Mouse (Mus musculus) forebrain, embryonic 16.5 days (tissue): ENCODE results near the gene Fam114a1. TPM values are rescaled to one million over a fixed set of nuclear protein-coding genes. Genes with fewer than 3 reads are reported as not detected.

Source experiments
- ATAC-seq: fragments of 200-750 bp; cut with Nextera tagmentation; 2 replicates; pipeline ENCODE4 v1.8.0; 2017; ENCODE audit warnings: mild to moderate bottlenecking, moderate library complexity
- H3K27ac ChIP-seq: fragments of 300-500 bp; sonication (generic); 2 replicates; pipeline ENCODE4 v1.5.1; 2014; ENCODE audit warnings: low read length, control low read depth
- H3K27me3 ChIP-seq: fragments of 300-500 bp; sonication (generic); replicated peaks from 2 replicates; pipeline ENCODE4 v1.6.1; 2014; ENCODE audit warnings: low read length; ENCODE audit not compliant: control insufficient read depth, insufficient read depth
- H3K36me3 ChIP-seq: fragments of 300-500 bp; sonication (generic); 2 replicates; pipeline ENCODE4 v1.6.1; 2014; ENCODE audit not compliant: control insufficient read depth, insufficient read depth
- H3K4me1 ChIP-seq: fragments of 300-500 bp; sonication (generic); replicated peaks from 2 replicates; pipeline ENCODE4 v1.6.1; 2014; ENCODE audit warnings: low read length; ENCODE audit not compliant: control insufficient read depth, insufficient read depth
- H3K4me2 ChIP-seq: fragments of 300-500 bp; sonication (generic); 2 replicates; pipeline ENCODE4 v1.6.1; 2014; ENCODE audit warnings: mild to moderate bottlenecking, low read length, control low read depth
- H3K4me3 ChIP-seq: fragments of 300-500 bp; sonication (generic); replicated peaks from 2 replicates; pipeline ENCODE4 v1.5.1; 2014; ENCODE audit warnings: mild to moderate bottlenecking, low read length, control low read depth
- H3K9ac ChIP-seq: fragments of 300-500 bp; sonication (generic); replicated peaks from 2 replicates; pipeline ENCODE4 v1.6.1; 2014; ENCODE audit warnings: low read depth, low read length, control low read depth
- H3K9me3 ChIP-seq: fragments of 300-500 bp; sonication (generic); 2 replicates; pipeline ENCODE4 v1.6.1; 2016; ENCODE audit warnings: low read length; ENCODE audit not compliant: control insufficient read depth
- WGBS: fragments of 180-500 bp; shearing (Covaris S2); extraction: QIAGEN DNeasy Blood & Tissue Kit; methylation state at CpG from one replicate; pipeline ENCODE4 v1.1.7; 2014; 5-methylcytosine and 5-hydroxymethylcytosine counted together
- polyA plus RNA-seq: library from polyadenylated mRNA; unstranded; fragments of >200 nt; fragmentation: Nextera tagmentation; extraction: Ambion mirVana; gene quantifications from 2 replicates; pipeline ENCODE4 v1.2.1, GENCODE M21; 2015

The Fam114a1 gene
- polyA plus RNA-seq, 1 experiment from 2014 or later: 6.7 TPM

DNA sequence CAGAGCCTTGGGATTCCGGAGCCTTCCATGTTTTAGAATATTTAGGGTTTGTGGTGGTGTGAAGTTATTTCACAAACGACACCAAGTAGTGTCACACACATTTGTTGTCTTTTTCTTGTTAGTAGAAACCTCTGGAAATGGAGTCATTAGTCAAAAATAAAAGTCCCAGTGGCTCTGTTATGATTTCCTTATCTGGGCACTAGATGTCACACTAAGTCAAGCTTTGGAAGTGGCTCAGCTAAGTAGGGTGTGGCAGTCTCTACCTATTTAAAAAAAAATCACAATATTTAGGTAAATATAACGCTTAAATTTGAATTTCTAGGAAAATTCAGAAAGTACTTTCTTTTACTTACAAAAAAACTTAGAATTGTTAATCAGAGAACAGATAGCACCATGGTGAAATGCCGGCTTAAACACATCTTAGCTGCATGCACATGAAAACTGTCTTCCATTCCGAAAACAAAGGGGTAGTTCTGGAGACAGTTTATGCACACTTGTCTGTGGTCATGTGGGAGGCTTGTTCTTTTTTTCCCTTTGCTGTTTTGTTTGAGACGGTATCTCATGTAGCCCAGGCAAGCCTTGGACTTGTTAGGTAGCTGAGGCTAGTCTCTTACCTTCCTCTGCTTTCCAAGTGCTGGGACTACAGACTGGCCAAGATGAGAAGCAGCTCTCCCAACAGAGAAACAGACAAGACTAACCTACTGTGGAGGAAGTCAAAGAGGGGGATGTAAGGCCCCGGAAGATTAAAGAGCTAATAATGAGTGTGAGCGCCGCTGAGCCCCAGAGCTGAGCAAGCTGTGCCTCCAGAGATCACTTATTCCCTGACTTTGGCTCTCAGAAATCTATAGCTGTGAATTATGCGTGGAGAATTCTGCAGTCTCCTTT lies 33.3 kb downstream of the Fam114a1 start:
- 39% methylated on average over 10 of the region's 10 CpGs for WGBS
- Histone ChIP-seq H3K9ac (0 out of 2 replicates have a peak overlapping the region, but pooled peaks have one; percentile 8), H3K27ac (peak overlapping the region; percentile 56; the same call in 1 of the 2 replicates), H3K4me2 (no peak overlapping the region; the same call in 1 of the 2 replicates), H3K4me3 (no peak overlapping the region), H3K9me3 (no peaks in the 10 kb centered on the region), H3K36me3 (no peaks in the 10 kb centered on the region), H3K4me1 (peaks cover 13% of the 10 kb centered on the region), H3K27me3 (no peaks in the 10 kb centered on the region)
- peak; percentile 82 for ATAC-seq

DNA sequence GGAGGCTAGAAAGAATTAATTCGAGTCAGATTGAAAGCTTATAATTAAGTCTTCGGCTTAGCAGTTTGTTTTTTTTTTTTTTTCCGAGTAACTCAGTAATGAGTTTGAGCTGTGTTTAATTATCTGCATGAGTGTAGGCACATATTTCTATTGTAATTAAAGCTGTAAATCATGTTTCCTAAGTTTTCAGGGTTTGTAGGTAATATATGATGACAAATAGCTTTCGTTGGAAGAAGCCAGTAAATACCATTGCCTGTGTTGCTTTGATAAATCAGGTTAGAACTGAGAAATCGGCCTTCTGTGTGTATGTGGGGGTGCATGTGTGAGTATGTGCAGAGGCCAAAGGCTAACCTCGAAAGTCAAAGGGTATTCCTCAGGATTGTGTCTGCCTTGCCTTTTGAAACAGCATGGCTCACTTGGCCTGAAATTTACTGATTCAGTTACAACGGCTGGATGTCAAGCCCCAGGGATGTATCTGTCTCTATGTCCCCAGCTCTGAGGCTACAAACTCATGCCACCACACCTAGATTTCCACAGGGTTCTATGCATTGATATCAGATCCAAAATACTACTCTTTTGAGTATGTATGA lies 34.2 kb downstream of the Fam114a1 start:
- WGBS: 43% methylated on average over 7 of the region's 7 CpGs
- peaks cover 15% of the 10 kb centered on the region for H3K4me1 ChIP-seq
- no peak overlapping the region for H3K4me2 ChIP-seq
- ATAC-seq: no peak
- no peak overlapping the region for H3K4me3 ChIP-seq
- no peaks in the 10 kb centered on the region for H3K36me3 ChIP-seq
- H3K27ac ChIP-seq: no peak overlapping the region
- H3K27me3 ChIP-seq: no peaks in the 10 kb centered on the region
- no peak overlapping the region for H3K9ac ChIP-seq
- H3K9me3 ChIP-seq: no peaks in the 10 kb centered on the region

DNA sequence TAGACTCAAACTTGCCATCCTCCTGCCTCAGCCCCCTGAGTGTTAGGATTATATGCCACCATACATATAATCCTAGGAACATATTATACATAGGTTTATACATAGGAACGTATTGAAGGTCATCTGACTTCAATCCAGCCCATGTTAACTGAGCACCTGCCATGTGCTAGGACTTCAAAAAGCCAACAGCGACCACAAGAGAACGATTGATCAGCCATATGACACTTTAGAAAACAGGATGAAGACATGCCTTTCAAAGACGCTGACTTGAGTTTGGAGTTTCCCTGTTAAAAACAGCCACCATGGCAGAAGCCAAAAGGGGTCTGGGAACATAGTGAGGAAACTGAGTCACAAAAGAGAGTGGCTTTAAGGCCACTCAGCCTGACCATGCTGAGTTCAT lies 35.4 kb downstream of the Fam114a1 start:
- Histone ChIP-seq H3K4me2 (no peak overlapping the region), H3K9ac (no peak overlapping the region), H3K4me1 (peaks cover 15% of the 10 kb centered on the region), H3K9me3 (no peaks in the 10 kb centered on the region), H3K27me3 (no peaks in the 10 kb centered on the region), H3K27ac (no peak overlapping the region), H3K36me3 (no peaks in the 10 kb centered on the region), H3K4me3 (no peak overlapping the region)
- 90% methylated on average over 4 of the region's 4 CpGs for WGBS
- ATAC-seq: no peak

DNA sequence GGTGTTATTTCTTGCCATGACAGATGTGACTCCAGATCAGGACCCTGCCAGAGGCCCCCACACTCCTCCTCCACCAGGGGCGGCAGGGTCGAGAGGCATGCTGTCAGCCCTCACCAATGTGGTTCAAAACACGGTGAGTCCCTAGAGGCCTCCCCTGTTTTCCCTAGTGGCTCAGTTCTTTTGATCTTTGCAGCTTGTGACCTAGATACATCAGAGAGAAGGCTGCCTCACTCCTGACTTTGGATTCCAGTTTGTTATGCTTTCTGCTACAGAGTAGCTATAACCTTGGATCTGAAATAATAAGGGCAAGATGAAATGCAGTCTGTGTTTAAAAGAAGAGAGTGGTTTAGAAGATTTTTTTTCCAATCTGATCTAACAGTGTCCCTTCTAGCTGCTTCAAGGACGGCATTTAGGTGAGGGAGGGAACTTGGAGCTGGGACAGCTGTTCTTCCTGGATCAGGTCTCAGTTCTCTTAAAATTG lies 36.2 kb downstream of the Fam114a1 start:
- Histone ChIP-seq H3K4me3 (no peak overlapping the region), H3K27me3 (no peaks in the 10 kb centered on the region), H3K4me1 (peaks cover 15% of the 10 kb centered on the region), H3K36me3 (no peaks in the 10 kb centered on the region), H3K27ac (no peak overlapping the region), H3K9ac (no peak overlapping the region), H3K9me3 (no peaks in the 10 kb centered on the region), H3K4me2 (no peak overlapping the region)
- WGBS: 44% methylated on average over 4 of the region's 4 CpGs
- no peak for ATAC-seq

DNA sequence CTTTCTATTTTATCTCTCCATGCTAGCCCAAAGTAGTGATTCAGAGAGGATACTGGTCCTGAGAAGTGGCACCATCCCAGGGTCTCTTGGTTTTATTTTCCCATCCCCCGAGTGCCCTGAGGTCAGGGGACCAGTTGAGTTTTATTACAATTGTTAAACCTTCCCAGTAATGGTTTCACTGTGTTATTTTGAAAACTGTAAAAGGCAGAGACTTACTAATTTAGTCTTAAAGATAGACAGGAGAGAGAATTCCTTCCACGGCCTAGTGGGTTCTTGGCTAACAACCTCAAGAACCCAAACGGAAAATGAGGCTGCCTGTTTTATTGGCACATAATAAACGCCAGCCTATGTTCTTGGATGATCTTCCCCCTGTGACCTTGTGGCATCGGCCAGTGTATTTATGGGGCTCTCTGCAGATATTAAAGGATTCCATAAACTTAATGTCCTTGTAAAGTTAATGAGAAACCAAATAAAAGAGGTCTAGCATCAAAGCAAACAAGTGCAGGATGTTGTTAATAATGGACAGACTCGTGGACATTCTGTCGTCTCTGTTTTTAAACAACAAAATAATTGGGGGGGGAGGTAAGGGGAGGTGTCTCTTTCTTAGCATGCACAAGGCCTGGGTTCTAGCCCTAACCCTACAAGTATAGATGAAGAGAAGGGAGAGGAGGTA lies 42.2 kb downstream of the Fam114a1 start:
- 68% methylated on average over 7 of the region's 7 CpGs for WGBS

DNA sequence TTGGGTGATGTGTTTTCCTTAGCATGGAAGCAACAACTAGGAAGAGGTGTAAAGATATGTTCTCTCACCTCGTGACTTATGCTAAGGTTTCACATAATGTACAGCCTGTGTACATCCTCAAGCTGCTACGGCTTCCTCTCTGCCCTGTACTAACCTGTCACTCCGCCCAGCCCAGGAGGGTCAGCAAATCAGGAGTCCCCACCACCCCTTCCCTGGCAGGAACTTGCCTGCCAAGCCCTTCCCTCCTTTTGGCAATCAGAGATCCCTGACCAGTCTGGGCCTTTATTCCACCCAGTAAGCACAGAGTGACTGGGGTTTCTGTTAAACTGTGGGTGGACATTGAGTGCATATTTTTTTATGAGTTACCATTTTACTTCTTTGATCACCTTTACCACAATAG lies 45.6 kb downstream of the Fam114a1 start:
- H3K9ac ChIP-seq: no peak overlapping the region
- H3K4me1 ChIP-seq: peaks cover 4% of the 10 kb centered on the region; the same call in 1 of the 2 replicates
- WGBS: 99% methylated on average over 3 of the region's 3 CpGs
- H3K27ac ChIP-seq: no peak overlapping the region
- no peak overlapping the region for H3K4me3 ChIP-seq
- no peaks in the 10 kb centered on the region for H3K9me3 ChIP-seq
- no peaks in the 10 kb centered on the region for H3K27me3 ChIP-seq
- ATAC-seq: no peak
- H3K36me3 ChIP-seq: no peaks in the 10 kb centered on the region
- H3K4me2 ChIP-seq: no peak overlapping the region

More for the DNA sequence above, 42.2 kb downstream of the Fam114a1 start:
- H3K27ac ChIP-seq: no peak overlapping the region
- H3K36me3 ChIP-seq: no peaks in the 10 kb centered on the region
- ATAC-seq: no peak
- H3K4me2 ChIP-seq: no peak overlapping the region
- H3K27me3 ChIP-seq: no peaks in the 10 kb centered on the region
- H3K9me3 ChIP-seq: no peaks in the 10 kb centered on the region
- no peak overlapping the region for H3K9ac ChIP-seq
- H3K4me1 ChIP-seq: 0 out of 2 replicates have a peak, but pooled peaks cover 2% of the 10 kb centered on the region
- no peak overlapping the region for H3K4me3 ChIP-seq

DNA sequence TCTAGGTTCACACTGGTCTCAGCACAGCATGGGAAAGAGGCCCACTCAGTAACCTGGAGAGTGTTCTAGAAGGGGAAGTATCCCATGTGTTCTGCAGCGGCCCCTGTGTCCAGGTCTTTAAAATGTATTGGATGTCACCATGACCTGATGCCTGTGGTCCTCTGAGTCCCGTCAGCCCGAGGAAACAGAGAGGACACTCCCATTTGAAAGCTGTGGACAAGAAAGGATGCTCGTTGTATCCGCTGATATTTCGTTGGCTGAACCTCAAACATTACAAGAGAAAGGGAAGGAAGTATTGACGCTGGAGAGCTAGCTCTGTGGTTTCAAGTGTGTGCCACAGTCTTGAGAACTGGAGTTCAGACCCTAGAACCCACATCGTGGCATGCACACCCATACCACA lies 49.2 kb downstream of the Fam114a1 start:
- H3K27me3 ChIP-seq: no peaks in the 10 kb centered on the region
- no peak overlapping the region for H3K4me2 ChIP-seq
- 69% methylated on average over 8 of the region's 8 CpGs for WGBS
- no peak overlapping the region for H3K27ac ChIP-seq
- H3K9ac ChIP-seq: no peak overlapping the region
- no peaks in the 10 kb centered on the region for H3K9me3 ChIP-seq
- no peak for ATAC-seq
- no peaks in the 10 kb centered on the region for H3K36me3 ChIP-seq
- peaks cover 4% of the 10 kb centered on the region; the same call in 1 of the 2 replicates for H3K4me1 ChIP-seq
- no peak overlapping the region for H3K4me3 ChIP-seq

DNA sequence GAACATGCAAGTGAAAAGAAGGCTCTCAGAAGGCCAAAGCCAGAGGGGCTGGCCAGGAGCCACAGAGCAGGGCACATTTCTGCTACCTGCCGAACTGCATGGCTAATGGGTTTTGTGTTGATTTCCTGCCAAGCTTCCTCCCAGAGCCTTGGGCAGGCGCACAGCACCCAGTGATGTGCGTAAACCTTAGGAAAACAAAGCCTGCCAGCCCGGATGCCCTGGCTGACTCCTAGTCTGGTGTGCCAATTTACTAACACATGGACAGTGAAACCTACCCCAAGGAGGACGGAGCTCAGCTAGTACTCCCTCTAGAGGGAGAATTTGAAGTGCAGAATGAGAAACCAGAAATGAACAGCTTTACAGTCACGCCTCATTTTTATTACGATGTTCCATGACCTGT lies 50.0 kb downstream of the Fam114a1 start:
- Histone ChIP-seq H3K27ac (no peak overlapping the region), H3K4me2 (no peak overlapping the region), H3K36me3 (no peaks in the 10 kb centered on the region), H3K27me3 (no peaks in the 10 kb centered on the region), H3K4me3 (no peak overlapping the region), H3K9me3 (no peaks in the 10 kb centered on the region), H3K9ac (no peak overlapping the region), H3K4me1 (peaks cover 4% of the 10 kb centered on the region; the same call in 1 of the 2 replicates)
- WGBS: 44% methylated on average over 7 of the region's 7 CpGs
- ATAC-seq: peak; percentile 83

DNA sequence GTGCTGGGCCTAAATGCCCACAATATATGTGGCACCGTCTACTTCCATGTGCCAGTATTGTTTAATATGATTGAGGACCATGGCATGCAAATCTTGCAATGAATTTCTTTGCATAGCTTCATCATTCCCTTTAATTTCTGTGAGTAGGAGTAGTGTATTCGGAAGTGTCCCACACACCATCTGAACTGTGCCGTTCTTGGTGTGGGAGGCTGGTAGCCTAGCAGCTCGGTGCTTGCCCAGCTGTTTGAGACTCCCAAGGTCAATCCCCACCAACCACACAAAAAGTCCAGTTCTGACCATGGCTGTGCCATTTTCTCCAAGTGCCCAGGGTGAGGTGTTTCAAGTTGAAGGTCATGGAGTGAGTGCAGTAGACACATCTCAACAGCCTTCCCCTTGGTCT lies 52.1 kb downstream of the Fam114a1 start:
- WGBS: 94% methylated on average over 4 of the region's 4 CpGs
- no peak overlapping the region for H3K4me2 ChIP-seq
- H3K36me3 ChIP-seq: no peaks in the 10 kb centered on the region
- no peaks in the 10 kb centered on the region for H3K9me3 ChIP-seq
- no peaks in the 10 kb centered on the region for H3K27me3 ChIP-seq
- ATAC-seq: no peak
- no peak overlapping the region for H3K9ac ChIP-seq
- no peak overlapping the region for H3K4me3 ChIP-seq
- peaks cover 4% of the 10 kb centered on the region; the same call in 1 of the 2 replicates for H3K4me1 ChIP-seq
- H3K27ac ChIP-seq: no peak overlapping the region
